Mouse (Mus musculus) hindbrain, embryonic 15.5 days (tissue): ENCODE data around the gene Iqck. TPM values are rescaled to one million over a fixed set of nuclear protein-coding genes. Genes with fewer than 3 reads are reported as not detected.

ENCODE experiments used
- ATAC-seq: fragments of 200-750 bp; cut with Nextera tagmentation; 2 replicates; pipeline ENCODE4 v1.8.0; 2017; ENCODE audit warnings: low read depth, moderate number of reproducible peaks, moderate TSS enrichment; ENCODE audit not compliant: low FRiP score
- H3K27ac ChIP-seq: fragments of 300-500 bp; sonication (generic); replicated peaks from 2 replicates; pipeline ENCODE4 v1.5.1; 2015; ENCODE audit warnings: mild to moderate bottlenecking, inconsistent platforms
- H3K27me3 ChIP-seq: fragments of 300-500 bp; sonication (generic); 2 replicates; pipeline ENCODE4 v1.6.1; 2015; ENCODE audit warnings: control low read depth, inconsistent platforms
- H3K36me3 ChIP-seq: fragments of 300-500 bp; sonication (generic); 2 replicates; pipeline ENCODE4 v1.6.1; 2015; ENCODE audit warnings: control low read depth, inconsistent platforms
- H3K4me1 ChIP-seq: fragments of 300-500 bp; sonication (generic); replicated peaks from 2 replicates; pipeline ENCODE4 v1.6.1; 2015; ENCODE audit warnings: control low read depth, inconsistent platforms
- H3K4me2 ChIP-seq: fragments of 300-500 bp; sonication (generic); 2 replicates; pipeline ENCODE4 v1.6.1; 2015; ENCODE audit warnings: moderate library complexity, mild to moderate bottlenecking, inconsistent platforms
- H3K4me3 ChIP-seq: fragments of 300-500 bp; sonication (generic); 2 replicates; pipeline ENCODE4 v1.5.1; 2015; ENCODE audit warnings: mild to moderate bottlenecking, inconsistent platforms
- H3K9ac ChIP-seq: fragments of 300-500 bp; sonication (generic); 2 replicates; pipeline ENCODE4 v1.6.1; 2015; ENCODE audit warnings: inconsistent platforms
- H3K9me3 ChIP-seq: fragments of 300-500 bp; sonication (generic); 2 replicates; pipeline ENCODE4 v1.6.1; 2016; ENCODE audit warnings: control low read depth, inconsistent platforms
- WGBS: fragments of 180-500 bp; shearing (Covaris S2); methylation state at CpG from one replicate; pipeline ENCODE4 v1.1.7; 2015; 5-methylcytosine and 5-hydroxymethylcytosine counted together
- polyA plus RNA-seq: library from polyadenylated mRNA; unstranded; fragments of >200 nt; fragmentation: Nextera tagmentation; extraction: Ambion mirVana; gene quantifications from 2 replicates; pipeline ENCODE4 v1.2.1, GENCODE M21; 2015

Iqck gene
- polyA plus RNA-seq, 1 experiment from 2014 or later = 3.7 TPM

DNA sequence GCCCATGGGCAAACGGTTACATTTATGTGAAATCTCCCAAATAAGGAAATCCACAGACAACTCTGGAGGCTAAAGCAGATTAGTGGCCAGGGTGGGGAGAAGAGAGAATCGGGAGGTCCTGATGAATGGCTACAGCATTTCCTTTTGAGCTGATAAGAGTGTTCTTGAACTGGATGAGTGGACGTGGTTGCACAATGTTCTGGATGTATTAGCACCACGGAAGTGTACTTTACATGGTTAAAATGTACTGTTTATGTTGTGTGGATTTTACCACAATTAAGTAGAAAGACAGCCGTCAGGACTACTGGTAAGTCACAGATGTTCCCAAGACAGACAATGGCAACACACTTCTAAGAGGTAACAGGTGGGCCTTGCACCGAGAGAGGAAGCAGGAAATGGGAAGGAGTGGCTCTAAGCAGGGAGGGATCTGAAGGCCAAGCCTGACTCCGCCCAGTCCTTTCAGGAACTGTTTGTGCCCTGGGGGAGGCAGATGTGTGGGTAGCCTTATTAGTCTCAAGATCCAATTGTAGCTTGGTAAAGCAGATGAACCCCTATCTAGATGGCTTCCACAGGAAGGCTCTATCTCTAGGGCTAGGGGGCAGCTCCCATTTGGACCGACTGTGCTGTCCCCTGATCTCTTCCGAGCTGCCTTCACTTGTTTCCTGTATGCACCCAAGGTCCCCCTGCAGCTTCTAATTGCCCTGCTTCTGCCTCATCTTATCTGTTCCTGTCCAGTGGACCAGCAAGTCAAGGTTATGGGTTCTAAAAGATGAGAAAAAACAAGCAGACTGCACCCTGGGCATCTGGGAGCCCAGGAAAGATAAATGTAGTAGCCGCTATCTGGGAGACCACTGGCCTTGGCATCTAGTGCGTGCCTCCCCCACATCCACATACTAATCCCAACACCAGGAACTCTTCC lies 82.2 kb downstream of the Iqck start:
- H3K4me3 ChIP-seq = no peak overlapping the region
- H3K27me3 ChIP-seq = no peaks in the 10 kb centered on the region
- no peak overlapping the region for H3K27ac ChIP-seq
- 85% methylated on average over 11 of the region's 11 CpGs for WGBS
- H3K36me3 ChIP-seq = no peaks in the 10 kb centered on the region
- no peaks in the 10 kb centered on the region for H3K9me3 ChIP-seq
- H3K4me1 ChIP-seq = no peaks in the 10 kb centered on the region
- ATAC-seq = no peak
- no peak overlapping the region for H3K9ac ChIP-seq
- H3K4me2 ChIP-seq = no peak overlapping the region

DNA sequence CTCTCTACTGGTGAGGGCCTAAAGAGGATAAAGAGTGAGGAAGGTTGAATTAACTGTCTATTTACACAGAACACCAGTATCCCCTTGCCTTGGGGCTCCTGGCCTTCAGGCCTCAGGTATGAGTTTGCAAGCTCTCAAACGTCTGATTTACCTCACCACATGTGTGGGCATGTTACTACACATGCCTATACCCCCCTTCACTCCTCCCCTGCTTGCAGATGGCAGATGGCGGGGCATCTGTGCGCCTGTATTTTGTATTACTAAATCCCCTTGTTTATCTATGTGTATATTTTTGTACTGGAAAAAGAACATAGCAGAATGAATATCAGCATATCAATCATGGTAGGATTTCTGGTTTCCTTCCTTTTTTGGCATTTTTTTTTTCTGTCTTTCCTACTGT lies 86.7 kb downstream of the Iqck start:
- Histone ChIP-seq H3K27ac (no peak overlapping the region), H3K9me3 (no peaks in the 10 kb centered on the region), H3K36me3 (no peaks in the 10 kb centered on the region), H3K9ac (no peak overlapping the region), H3K4me1 (no peaks in the 10 kb centered on the region), H3K4me3 (no peak overlapping the region), H3K27me3 (no peaks in the 10 kb centered on the region), H3K4me2 (no peak overlapping the region)
- WGBS = 81% methylated on average over 3 of the region's 3 CpGs
- ATAC-seq = no peak

DNA sequence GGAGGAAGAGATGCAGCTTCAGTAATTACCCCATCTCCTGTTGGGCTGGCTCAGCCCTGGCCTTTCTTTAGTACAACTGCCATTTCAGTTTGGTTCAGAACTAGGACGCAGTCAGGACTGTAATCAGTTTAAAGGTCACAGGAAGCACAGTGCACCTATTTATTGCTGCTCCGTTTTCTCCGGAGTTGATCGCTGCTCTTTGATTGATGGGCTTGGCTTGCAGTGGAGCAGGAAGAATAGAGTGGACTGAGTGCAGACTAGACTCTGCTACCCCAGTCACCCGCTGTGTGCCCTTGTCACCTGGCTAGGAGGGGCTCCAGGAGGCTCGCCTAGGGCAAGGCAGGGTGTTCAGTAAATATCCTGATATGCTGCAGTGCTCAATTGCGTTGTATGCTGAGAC lies 87.6 kb downstream of the Iqck start:
- no peak overlapping the region for H3K4me2 ChIP-seq
- WGBS = 47% methylated on average over 7 of the region's 7 CpGs

DNA sequence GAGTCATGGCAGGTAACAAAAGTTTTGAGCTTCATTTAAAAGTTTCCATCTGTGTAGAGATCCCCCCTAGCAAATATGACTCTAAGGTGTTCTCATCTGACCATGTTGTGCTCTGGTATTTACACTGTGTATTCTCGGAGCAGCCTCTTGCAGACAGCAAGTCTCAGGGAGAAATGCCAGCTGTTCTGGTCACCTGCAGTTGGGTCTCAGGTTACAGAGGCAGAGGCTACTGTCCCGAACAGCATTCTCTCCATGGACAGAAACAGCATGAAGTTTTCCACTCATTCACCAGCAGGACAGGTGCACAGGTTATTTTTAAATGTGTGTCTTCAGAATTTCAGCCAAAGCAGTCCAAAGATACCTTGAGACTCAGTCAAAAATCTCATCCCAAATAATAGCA lies 89.3 kb downstream of the Iqck start:
- no peak for ATAC-seq
- H3K9me3 ChIP-seq = no peaks in the 10 kb centered on the region
- no peak overlapping the region for H3K9ac ChIP-seq
- no peak overlapping the region for H3K4me2 ChIP-seq
- no peaks in the 10 kb centered on the region for H3K36me3 ChIP-seq
- H3K4me3 ChIP-seq = no peak overlapping the region
- no peaks in the 10 kb centered on the region for H3K27me3 ChIP-seq
- WGBS = 42% methylated on average over 2 of the region's 2 CpGs
- no peaks in the 10 kb centered on the region for H3K4me1 ChIP-seq
- H3K27ac ChIP-seq = no peak overlapping the region

More for the DNA sequence above, 87.6 kb downstream of the Iqck start:
- H3K27ac ChIP-seq = no peak overlapping the region
- no peaks in the 10 kb centered on the region for H3K4me1 ChIP-seq
- ATAC-seq = no peak
- no peaks in the 10 kb centered on the region for H3K9me3 ChIP-seq
- no peak overlapping the region for H3K4me3 ChIP-seq
- H3K27me3 ChIP-seq = no peaks in the 10 kb centered on the region
- H3K36me3 ChIP-seq = no peaks in the 10 kb centered on the region
- no peak overlapping the region for H3K9ac ChIP-seq

DNA sequence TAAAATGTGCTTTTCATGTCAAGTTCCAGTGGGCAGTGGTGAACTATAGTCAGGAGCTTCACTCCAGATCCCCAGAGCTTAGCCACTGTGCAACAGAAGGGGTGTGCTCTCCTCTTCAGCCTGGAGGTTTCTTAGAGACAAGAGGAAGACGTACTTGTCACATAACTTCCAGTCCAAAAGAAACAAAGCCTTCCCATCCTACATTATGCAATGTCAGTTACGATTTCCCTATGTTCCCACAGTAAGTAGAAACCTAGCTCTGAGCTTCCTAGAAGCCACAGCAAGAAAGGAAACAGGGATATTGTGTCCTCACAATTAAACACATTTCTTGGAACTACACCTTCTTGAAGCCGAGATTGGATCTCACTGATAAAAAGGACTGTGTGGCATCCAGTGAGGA lies 91.7 kb downstream of the Iqck start:
- whole genome bisulfite sequencing = 61% methylated on average over 3 of the region's 3 CpGs
- Histone ChIP-seq H3K27me3 (no peaks in the 10 kb centered on the region), H3K9ac (no peak overlapping the region), H3K36me3 (no peaks in the 10 kb centered on the region), H3K4me2 (no peak overlapping the region), H3K27ac (no peak overlapping the region), H3K4me1 (no peaks in the 10 kb centered on the region), H3K9me3 (no peaks in the 10 kb centered on the region), H3K4me3 (no peak overlapping the region)
- ATAC-seq = no peak

DNA sequence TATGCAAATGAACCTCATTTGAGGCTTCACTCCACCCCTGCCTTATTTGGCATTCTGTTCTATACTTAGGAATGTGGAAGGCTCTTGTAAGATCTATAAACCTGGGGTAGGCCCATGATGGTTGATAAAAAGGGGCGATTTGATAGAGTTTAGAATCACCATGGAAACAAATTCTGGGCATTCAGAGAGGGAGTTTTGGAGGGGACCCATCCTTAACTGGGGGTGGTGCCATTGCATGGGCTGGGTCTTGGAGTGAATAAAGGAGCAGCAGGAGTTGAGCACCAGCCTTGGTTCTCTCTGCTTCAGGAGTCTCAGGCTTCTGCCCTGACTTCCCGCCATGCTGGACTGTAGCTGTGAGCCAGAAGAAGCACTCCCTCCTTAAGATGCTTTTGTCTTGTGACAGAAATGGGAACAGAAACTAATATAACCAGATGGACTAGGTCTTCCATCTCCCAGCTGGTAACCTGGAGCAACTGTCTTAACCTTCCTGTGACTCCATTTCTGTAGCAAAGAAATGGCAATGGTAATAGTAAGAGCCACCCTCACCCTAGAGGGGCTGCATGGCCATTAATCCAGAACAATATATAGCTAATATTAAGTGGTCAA lies 93.2 kb downstream of the Iqck start:
- ATAC-seq = no peak
- Histone ChIP-seq H3K4me2 (no peak overlapping the region), H3K4me3 (no peak overlapping the region), H3K27ac (no peak overlapping the region), H3K9ac (no peak overlapping the region), H3K27me3 (no peaks in the 10 kb centered on the region), H3K36me3 (no peaks in the 10 kb centered on the region), H3K4me1 (no peaks in the 10 kb centered on the region), H3K9me3 (no peaks in the 10 kb centered on the region)
- 55% methylated on average over 2 of the region's 2 CpGs for WGBS

DNA sequence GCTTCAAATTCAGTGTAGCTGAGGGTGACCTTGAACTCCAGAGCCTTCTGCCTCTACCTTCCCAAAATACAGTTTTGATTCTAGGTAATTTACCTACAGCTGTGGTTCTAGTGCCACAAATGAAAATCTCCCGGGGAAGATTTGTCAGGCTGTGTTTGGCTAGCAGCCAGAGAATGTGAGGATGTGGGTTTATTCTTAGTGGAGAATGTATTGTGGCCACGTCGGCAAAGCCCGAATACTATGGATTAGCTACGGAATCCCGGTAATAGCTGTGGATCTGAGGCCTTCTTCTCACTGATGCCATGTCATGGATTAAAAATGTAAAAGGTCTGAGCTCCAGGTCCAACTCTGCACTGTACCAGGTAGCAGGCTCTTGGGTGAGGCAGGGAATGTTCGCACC lies 94.2 kb downstream of the Iqck start:
- no peak overlapping the region for H3K27ac ChIP-seq
- no peaks in the 10 kb centered on the region for H3K27me3 ChIP-seq
- no peaks in the 10 kb centered on the region for H3K36me3 ChIP-seq
- no peak overlapping the region for H3K4me3 ChIP-seq
- no peak overlapping the region for H3K4me2 ChIP-seq
- H3K9ac ChIP-seq = no peak overlapping the region
- no peak for ATAC-seq
- 52% methylated on average over 7 of the region's 7 CpGs for WGBS
- no peaks in the 10 kb centered on the region for H3K9me3 ChIP-seq
- no peaks in the 10 kb centered on the region for H3K4me1 ChIP-seq

DNA sequence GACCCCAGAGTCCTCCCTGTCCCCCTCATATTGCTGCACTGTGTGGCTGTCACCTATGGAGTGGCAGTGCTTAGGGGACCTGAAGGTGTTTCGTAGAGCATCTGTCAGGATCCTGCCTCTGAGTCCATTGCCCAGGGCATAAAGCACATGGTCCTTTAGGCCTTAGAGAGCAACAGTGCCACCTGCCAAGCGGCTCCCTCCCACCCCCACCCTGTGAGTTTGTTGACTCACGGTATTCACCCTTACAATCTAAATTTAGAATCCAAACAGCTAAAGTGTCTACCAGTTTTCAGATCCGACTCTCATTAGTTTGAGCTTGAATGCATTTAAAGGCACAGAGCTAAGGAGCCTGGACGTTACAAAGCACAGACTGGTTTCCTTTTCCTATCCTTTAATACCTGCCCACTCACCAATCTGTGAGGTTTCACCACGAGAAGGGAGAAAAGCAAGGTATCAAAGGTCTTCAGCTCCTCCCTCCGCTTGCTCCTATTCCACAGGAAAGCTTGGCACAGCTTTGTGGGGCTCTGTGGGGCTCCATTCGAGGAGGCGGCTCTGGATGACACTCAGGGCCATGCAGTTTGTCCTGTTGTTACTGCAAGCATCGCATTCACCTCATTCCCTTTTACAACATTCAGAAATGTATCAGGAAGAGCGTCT lies 98.2 kb downstream of the Iqck start:
- 62% methylated on average over 11 of the region's 11 CpGs for whole genome bisulfite sequencing
- no peaks in the 10 kb centered on the region for H3K36me3 ChIP-seq
- H3K4me2 ChIP-seq = no peak overlapping the region
- H3K27me3 ChIP-seq = no peaks in the 10 kb centered on the region
- ATAC-seq = no peak
- H3K9ac ChIP-seq = no peak overlapping the region
- no peaks in the 10 kb centered on the region for H3K4me1 ChIP-seq
- no peak overlapping the region for H3K4me3 ChIP-seq
- H3K9me3 ChIP-seq = no peaks in the 10 kb centered on the region
- no peak overlapping the region for H3K27ac ChIP-seq

DNA sequence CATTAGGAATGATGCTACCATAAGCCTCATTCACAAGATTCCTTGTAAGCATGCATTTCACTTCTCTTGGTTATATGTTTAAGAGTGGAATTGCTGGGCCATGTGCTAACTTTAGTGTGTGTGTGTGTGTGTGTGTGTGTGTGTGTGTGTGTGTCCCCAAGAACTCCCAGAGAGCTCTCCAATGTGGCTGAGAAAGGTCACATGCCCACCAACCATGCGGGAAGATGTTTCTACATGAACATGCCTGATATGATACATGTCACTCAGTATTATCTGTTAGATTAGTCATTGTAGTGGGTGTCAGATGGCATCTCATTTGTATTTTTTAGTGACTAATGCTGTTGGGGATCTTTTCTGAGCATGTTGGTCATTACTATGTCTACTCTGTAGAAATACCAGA lies 99.4 kb downstream of the Iqck start:
- Histone ChIP-seq H3K9me3 (no peaks in the 10 kb centered on the region), H3K27ac (no peak overlapping the region), H3K27me3 (no peaks in the 10 kb centered on the region), H3K4me3 (no peak overlapping the region), H3K36me3 (no peaks in the 10 kb centered on the region), H3K9ac (no peak overlapping the region), H3K4me1 (no peaks in the 10 kb centered on the region), H3K4me2 (no peak overlapping the region)
- 92% methylated on average over 1 of the region's 1 CpGs for WGBS
- no peak for ATAC-seq

DNA sequence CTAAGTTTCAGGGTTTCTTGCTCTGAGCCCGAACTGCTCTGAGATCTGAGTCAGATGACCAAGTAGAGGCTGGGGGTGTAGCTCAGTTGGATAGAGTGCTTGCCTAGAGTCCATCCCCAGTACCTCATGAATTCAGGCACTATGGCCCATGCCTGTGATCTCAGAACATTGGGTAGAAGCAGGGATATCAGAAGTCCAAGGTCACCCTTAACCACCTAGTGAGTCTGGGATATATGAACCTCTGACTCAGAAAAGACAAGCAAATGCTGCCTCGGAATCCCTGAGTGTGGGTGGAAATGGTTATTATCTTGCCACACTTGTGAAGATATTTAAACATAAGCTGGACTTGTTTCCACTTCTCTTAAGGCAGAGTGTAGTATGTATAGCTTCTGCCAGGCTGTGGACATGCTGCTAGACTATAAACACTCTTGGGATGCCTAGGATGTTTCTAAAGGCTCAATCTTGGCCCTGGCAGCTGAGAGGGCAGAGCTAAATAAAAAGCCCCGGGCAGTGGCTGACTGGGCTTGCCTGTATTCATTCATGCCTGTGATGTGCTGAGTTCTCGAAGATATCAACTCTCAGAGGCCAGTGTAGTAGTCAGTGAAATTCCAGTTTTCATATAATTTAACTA lies 101.2 kb downstream of the Iqck start:
- Histone ChIP-seq H3K4me1 (no peaks in the 10 kb centered on the region), H3K9ac (no peak overlapping the region), H3K27me3 (no peaks in the 10 kb centered on the region), H3K9me3 (no peaks in the 10 kb centered on the region), H3K4me2 (no peak overlapping the region), H3K36me3 (no peaks in the 10 kb centered on the region), H3K4me3 (no peak overlapping the region), H3K27ac (no peak overlapping the region)
- WGBS = 81% methylated on average over 4 of the region's 4 CpGs
- ATAC-seq = no peak

DNA sequence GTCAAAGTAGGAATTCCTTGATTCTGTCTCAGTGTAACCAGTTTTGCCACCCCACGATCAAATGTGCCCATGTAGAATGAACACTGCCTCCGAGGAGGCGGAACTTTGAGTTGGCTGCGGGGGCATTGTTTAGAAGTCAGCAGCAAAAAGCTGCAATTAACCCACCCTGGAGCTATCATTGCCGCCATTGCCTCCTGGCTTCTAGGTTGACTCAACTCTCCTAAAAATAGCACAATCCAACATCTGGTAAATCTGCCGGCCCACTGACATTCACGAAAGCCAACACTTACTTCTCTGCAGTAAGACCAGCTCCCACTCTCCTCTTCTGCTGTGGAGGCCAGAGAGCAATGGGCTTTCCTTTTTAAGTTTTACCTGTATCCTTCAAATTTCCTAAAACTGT lies 103.7 kb downstream of the Iqck start:
- Histone ChIP-seq H3K4me3 (no peak overlapping the region), H3K27ac (no peak overlapping the region), H3K9me3 (no peaks in the 10 kb centered on the region), H3K27me3 (no peaks in the 10 kb centered on the region), H3K4me1 (no peaks in the 10 kb centered on the region), H3K36me3 (no peaks in the 10 kb centered on the region), H3K9ac (no peak overlapping the region), H3K4me2 (no peak overlapping the region)
- 81% methylated on average over 7 of the region's 7 CpGs for WGBS
- no peak for ATAC-seq

DNA sequence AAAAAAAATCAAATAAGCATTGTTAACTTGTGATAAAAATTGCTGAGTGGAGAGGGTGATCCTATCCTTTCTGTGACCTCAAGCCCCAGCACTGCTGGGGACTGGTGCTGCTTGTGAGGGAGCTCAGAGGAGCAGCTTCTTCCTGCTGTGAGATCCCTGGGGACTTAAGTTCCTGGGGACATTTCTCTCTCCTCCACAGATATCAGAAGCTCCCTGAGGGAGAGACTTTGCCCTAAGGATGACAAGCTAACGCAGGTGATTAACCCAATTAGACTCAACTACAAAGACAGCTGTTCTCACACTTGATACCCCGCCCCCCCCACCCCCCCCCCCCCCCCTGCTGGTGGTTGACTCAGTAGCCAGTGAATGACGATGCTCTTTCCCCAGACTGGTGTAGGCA lies 109.2 kb downstream of the Iqck start:
- peaks cover 5% of the 10 kb centered on the region for H3K4me1 ChIP-seq
- WGBS = 6% methylated on average over 3 of the region's 3 CpGs
- no peak overlapping the region for H3K4me2 ChIP-seq
- H3K27me3 ChIP-seq = no peaks in the 10 kb centered on the region
- no peak overlapping the region for H3K4me3 ChIP-seq
- no peak for ATAC-seq
- H3K27ac ChIP-seq = no peak overlapping the region
- H3K36me3 ChIP-seq = no peaks in the 10 kb centered on the region
- H3K9me3 ChIP-seq = no peaks in the 10 kb centered on the region
- H3K9ac ChIP-seq = no peak overlapping the region
